Mouse (Mus musculus) heart, postnatal 0 days (tissue): Measurements from ENCODE around the gene Nmnat3.

Source experiments
- CTCF ChIP-seq: IDR thresholded peaks from 2 replicates; pipeline ENCODE4 v1.5.1; 2016; ENCODE audit warnings: antibody characterized with exemption, control low read depth, low read depth
- EP300 ChIP-seq: IDR thresholded peaks from 2 replicates; pipeline ENCODE4 v1.6.1; 2016; ENCODE audit warnings: antibody characterized with exemption, low read depth

DNA sequence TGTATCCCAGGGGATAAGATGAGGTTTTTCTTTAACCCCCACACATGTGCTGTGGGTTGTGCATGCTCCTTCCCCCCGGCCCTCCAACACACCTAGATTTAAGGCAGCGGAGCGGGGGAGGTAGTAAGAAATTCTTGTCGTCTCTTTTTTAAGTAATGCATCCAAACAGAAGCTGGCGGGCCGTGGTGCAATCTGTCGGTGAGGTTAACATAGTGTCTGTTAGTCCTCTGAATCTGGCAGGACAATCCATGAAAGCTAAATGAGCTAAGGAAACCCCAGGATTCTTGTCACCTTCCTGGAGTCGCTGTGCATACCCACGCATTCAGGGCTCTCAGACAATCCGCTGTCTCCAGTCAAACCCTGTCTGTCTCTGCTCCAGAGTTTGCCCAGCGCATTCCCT lies 87.7 kb downstream of the Nmnat3 start:
- TF ChIP-seq EP300 (no peak), CTCF (no peak)
